Mouse (Mus musculus) hindbrain, embryonic 13.5 days (tissue): ENCODE measurements at regions not wholly inside any gene's neighbourhood (a gene's known extent, or its start where the extent isn't known, plus 50 kb on each side); places are given as distances from the start of the nearest gene placed in this dataset.

ENCODE experiments used
- ATAC-seq: fragments of 200-750 bp; cut with Nextera tagmentation; 2 replicates; pipeline ENCODE4 v1.8.0; 2017; ENCODE audit warnings: moderate TSS enrichment; ENCODE audit not compliant: low FRiP score
- H3K27ac ChIP-seq: fragments of 300-500 bp; sonication (generic); 2 replicates; pipeline ENCODE4 v1.5.1; 2015; ENCODE audit warnings: inconsistent platforms, mild to moderate bottlenecking, moderate library complexity
- H3K27me3 ChIP-seq: fragments of 300-500 bp; sonication (generic); 2 replicates; pipeline ENCODE4 v1.6.1; 2015; ENCODE audit warnings: mild to moderate bottlenecking, inconsistent platforms
- H3K36me3 ChIP-seq: fragments of 300-500 bp; sonication (generic); 2 replicates; pipeline ENCODE4 v1.6.1; 2015; ENCODE audit warnings: mild to moderate bottlenecking, inconsistent platforms
- H3K4me1 ChIP-seq: fragments of 300-500 bp; sonication (generic); replicated peaks from 2 replicates; pipeline ENCODE4 v1.6.1; 2015; ENCODE audit warnings: inconsistent platforms
- H3K4me2 ChIP-seq: fragments of 300-500 bp; sonication (generic); 2 replicates; pipeline ENCODE4 v1.6.1; 2015; ENCODE audit warnings: inconsistent platforms, mild to moderate bottlenecking, moderate library complexity
- H3K4me3 ChIP-seq: fragments of 300-500 bp; sonication (generic); 2 replicates; pipeline ENCODE4 v1.5.1; 2015; ENCODE audit warnings: mild to moderate bottlenecking, inconsistent platforms
- H3K9ac ChIP-seq: fragments of 300-500 bp; sonication (generic); 2 replicates; pipeline ENCODE4 v1.6.1; 2015; ENCODE audit warnings: mild to moderate bottlenecking, inconsistent platforms
- H3K9me3 ChIP-seq: fragments of 300-500 bp; sonication (generic); 2 replicates; pipeline ENCODE4 v1.6.1; 2016; ENCODE audit warnings: inconsistent platforms
- WGBS: fragments of 180-500 bp; shearing (Covaris S2); methylation state at CpG from one replicate; pipeline ENCODE4 v1.1.7; 2015; 5-methylcytosine and 5-hydroxymethylcytosine counted together

- ATAC-seq = 0 out of 2 replicates have a peak, but pooled peaks have one; percentile 52
- WGBS = 64% methylated on average over 1 of the region's 1 CpGs
- Histone ChIP-seq H3K9ac (no peak overlapping the region), H3K4me1 (peaks cover 13% of the 10 kb centered on the region; the same call in 1 of the 2 replicates), H3K36me3 (no peaks in the 10 kb centered on the region), H3K4me3 (no peak overlapping the region), H3K27me3 (no peaks in the 10 kb centered on the region), H3K27ac (peak overlapping the region; percentile 40), H3K9me3 (no peaks in the 10 kb centered on the region), H3K4me2 (no peak overlapping the region)
Measured at GRCm38 (mm10) chr14:86350526-86350925, 790.5 kb downstream of the Diaph3 start.

- Histone ChIP-seq H3K4me1 (no peaks in the 10 kb centered on the region), H3K4me3 (no peak overlapping the region), H3K27me3 (no peaks in the 10 kb centered on the region), H3K36me3 (no peaks in the 10 kb centered on the region), H3K4me2 (no peak overlapping the region), H3K9ac (no peak overlapping the region), H3K9me3 (no peaks in the 10 kb centered on the region), H3K27ac (no peak overlapping the region)
- no peak for ATAC-seq
- 79% methylated on average over 6 of the region's 6 CpGs for WGBS
Measured at GRCm38 (mm10) chr14:86339007-86339406, 802.0 kb downstream of the Diaph3 start.

- Histone ChIP-seq H3K4me1 (no peaks in the 10 kb centered on the region), H3K36me3 (no peaks in the 10 kb centered on the region), H3K9ac (no peak overlapping the region), H3K9me3 (no peaks in the 10 kb centered on the region), H3K27ac (no peak overlapping the region), H3K27me3 (no peaks in the 10 kb centered on the region), H3K4me2 (no peak overlapping the region), H3K4me3 (no peak overlapping the region)
- 76% methylated on average over 5 of the region's 5 CpGs for WGBS
- no peak for ATAC-seq
Measured at GRCm38 (mm10) chr14:86337052-86337451, 804.0 kb downstream of the Diaph3 start.

DNA sequence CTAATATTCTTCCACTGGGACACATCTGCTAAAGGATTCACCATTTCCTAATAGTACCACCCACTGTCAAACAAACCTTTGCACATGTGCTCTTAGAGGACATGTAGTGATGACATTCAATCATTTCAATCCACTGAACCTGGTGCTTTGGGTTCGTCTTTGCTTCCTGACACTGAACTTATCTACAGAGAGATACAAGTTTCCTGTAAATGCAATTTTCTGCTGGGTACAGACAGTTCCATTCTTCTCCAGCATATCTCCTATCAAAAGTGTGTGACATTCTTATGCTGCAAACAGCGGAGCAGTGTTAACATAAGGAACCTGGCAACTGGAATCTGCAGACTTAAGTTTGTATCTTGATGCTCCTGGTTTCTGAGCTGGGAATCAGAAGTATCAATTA is 805.8 kb downstream of the Diaph3 start:
- Histone ChIP-seq H3K4me3 (no peak overlapping the region), H3K27me3 (no peaks in the 10 kb centered on the region), H3K36me3 (no peaks in the 10 kb centered on the region), H3K9ac (no peak overlapping the region), H3K9me3 (no peaks in the 10 kb centered on the region), H3K27ac (no peak overlapping the region), H3K4me2 (no peak overlapping the region), H3K4me1 (no peaks in the 10 kb centered on the region)
- ATAC-seq = no peak
- 89% methylated on average over 2 of the region's 2 CpGs for WGBS

DNA sequence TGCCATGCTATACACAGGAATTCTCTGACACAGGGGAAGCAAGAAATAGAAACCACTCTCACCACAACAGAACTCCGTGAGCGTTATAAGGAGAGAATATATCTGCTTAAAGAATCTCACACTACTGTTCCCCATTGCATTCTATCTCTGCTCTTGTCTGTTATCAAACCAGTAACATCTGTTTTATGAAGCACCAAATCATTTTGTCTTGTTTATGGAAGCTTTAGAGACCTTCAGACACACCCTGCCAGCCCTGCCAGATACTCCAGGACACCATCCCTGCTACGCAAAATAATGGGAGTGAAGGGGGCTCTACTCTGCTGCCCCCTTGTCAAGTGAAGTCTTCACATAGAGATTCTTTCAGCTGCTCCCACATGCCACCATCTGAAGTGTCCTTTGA is 811.9 kb downstream of the Diaph3 start:
- Histone ChIP-seq H3K4me3 (no peak overlapping the region), H3K9ac (no peak overlapping the region), H3K4me1 (peaks cover 5% of the 10 kb centered on the region; the same call in 1 of the 2 replicates), H3K27me3 (no peaks in the 10 kb centered on the region), H3K36me3 (no peaks in the 10 kb centered on the region), H3K4me2 (no peak overlapping the region), H3K27ac (no peak overlapping the region), H3K9me3 (no peaks in the 10 kb centered on the region)
- ATAC-seq = no peak
- 79% methylated on average over 3 of the region's 3 CpGs for WGBS

DNA sequence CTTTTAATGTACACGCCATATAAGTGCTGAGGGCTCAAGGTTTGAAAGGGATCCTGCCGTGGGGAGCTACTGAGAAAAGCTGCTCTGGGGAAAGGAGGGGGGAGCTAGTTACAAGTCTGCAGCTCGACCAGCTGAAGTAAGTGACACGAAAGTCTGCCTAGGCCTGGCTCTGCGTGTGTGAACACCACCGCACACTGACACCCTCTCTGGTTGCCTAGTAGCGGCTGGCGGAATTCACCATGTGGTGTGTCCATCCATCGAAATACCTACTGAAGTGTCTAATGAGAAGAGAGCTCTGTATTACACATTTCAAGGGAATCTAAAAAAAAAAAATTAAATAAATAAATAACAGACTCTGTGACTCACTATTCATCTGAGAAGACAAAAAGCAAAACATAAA is 813.4 kb downstream of the Diaph3 start:
- Histone ChIP-seq H3K4me3 (no peak overlapping the region), H3K9me3 (no peaks in the 10 kb centered on the region), H3K4me1 (peaks cover 5% of the 10 kb centered on the region; the same call in 1 of the 2 replicates), H3K36me3 (no peaks in the 10 kb centered on the region), H3K27ac (no peak overlapping the region), H3K9ac (no peak overlapping the region), H3K27me3 (no peaks in the 10 kb centered on the region), H3K4me2 (no peak overlapping the region)
- WGBS = 37% methylated on average over 9 of the region's 9 CpGs
- ATAC-seq = peak; percentile 68; the same call in 1 of the 2 replicates

- no peak overlapping the region for H3K27ac ChIP-seq
- WGBS = 75% methylated on average over 7 of the region's 7 CpGs
- ATAC-seq = no peak
- no peaks in the 10 kb centered on the region for H3K27me3 ChIP-seq
- 0 out of 2 replicates have a peak, but pooled peaks cover 3% of the 10 kb centered on the region for H3K4me1 ChIP-seq
- H3K9me3 ChIP-seq = no peaks in the 10 kb centered on the region
- no peaks in the 10 kb centered on the region for H3K36me3 ChIP-seq
- no peak overlapping the region for H3K4me3 ChIP-seq
- H3K4me2 ChIP-seq = no peak overlapping the region
- no peak overlapping the region for H3K9ac ChIP-seq
Measured at GRCm38 (mm10) chr14:86322365-86322764, 818.7 kb downstream of the Diaph3 start.

GRCm38 (mm10) chr14:86315974-86316373 is 825.1 kb downstream of the Diaph3 start:
- Histone ChIP-seq H3K36me3 (no peaks in the 10 kb centered on the region), H3K4me2 (no peak overlapping the region), H3K4me1 (no peaks in the 10 kb centered on the region), H3K9me3 (no peaks in the 10 kb centered on the region), H3K4me3 (no peak overlapping the region), H3K27ac (no peak overlapping the region), H3K9ac (no peak overlapping the region), H3K27me3 (no peaks in the 10 kb centered on the region)
- WGBS = 88% methylated on average over 6 of the region's 6 CpGs
- ATAC-seq = no peak

- 78% methylated on average over 7 of the region's 7 CpGs for WGBS
- ATAC-seq = no peak
- H3K27ac ChIP-seq = no peak overlapping the region
Measured at GRCm38 (mm10) chr14:86308949-86309543, 832.0 kb downstream of the Diaph3 start.

GRCm38 (mm10) chr14:86307806-86308205 is 833.2 kb downstream of the Diaph3 start:
- Histone ChIP-seq H3K4me1 (0 out of 2 replicates have a peak, but pooled peaks cover 2% of the 10 kb centered on the region), H3K36me3 (no peaks in the 10 kb centered on the region), H3K27ac (no peak overlapping the region), H3K27me3 (no peaks in the 10 kb centered on the region), H3K4me2 (no peak overlapping the region), H3K4me3 (no peak overlapping the region), H3K9ac (no peak overlapping the region), H3K9me3 (no peaks in the 10 kb centered on the region)
- WGBS = 41% methylated on average over 2 of the region's 2 CpGs
- 0 out of 2 replicates have a peak, but pooled peaks have one; percentile 32 for ATAC-seq

More at GRCm38 (mm10) chr14:86308949-86309543, 832.0 kb downstream of the Diaph3 start:
- H3K9ac ChIP-seq = no peak overlapping the region
- no peaks in the 10 kb centered on the region for H3K27me3 ChIP-seq
- H3K9me3 ChIP-seq = no peaks in the 10 kb centered on the region
- no peak overlapping the region for H3K4me2 ChIP-seq
- H3K36me3 ChIP-seq = no peaks in the 10 kb centered on the region
- no peak overlapping the region for H3K4me3 ChIP-seq
- 0 out of 2 replicates have a peak, but pooled peaks cover 2% of the 10 kb centered on the region for H3K4me1 ChIP-seq

- ATAC-seq = no peak
- no peak overlapping the region for H3K4me2 ChIP-seq
- H3K4me3 ChIP-seq = no peak overlapping the region
- no peaks in the 10 kb centered on the region for H3K36me3 ChIP-seq
- no peak overlapping the region for H3K9ac ChIP-seq
- WGBS = 91% methylated on average over 5 of the region's 5 CpGs
- no peaks in the 10 kb centered on the region for H3K9me3 ChIP-seq
- no peaks in the 10 kb centered on the region for H3K27me3 ChIP-seq
- H3K4me1 ChIP-seq = no peaks in the 10 kb centered on the region; the same call in 1 of the 2 replicates
- no peak overlapping the region for H3K27ac ChIP-seq
Measured at GRCm38 (mm10) chr14:86301666-86302065, 839.4 kb downstream of the Diaph3 start.

DNA sequence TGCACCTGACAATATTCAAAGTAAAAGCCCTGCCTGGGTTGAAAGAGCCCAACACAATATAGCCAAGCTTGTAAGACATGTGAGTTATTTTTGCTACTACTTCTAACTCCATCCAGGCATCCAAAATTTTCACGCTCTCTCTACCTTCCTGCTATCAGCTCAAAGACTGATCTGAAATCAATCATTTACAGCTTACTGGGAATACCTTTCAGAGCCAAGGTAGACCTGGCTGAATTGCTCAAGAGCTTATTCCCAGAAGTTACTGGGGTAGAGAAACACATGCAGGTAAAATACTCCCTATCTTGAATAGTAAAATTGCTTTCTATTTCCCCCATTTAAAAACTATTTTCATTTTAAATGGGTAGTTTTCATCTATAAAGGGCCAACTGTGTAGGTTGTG is 840.2 kb downstream of the Diaph3 start:
- WGBS = 87% methylated on average over 1 of the region's 1 CpGs
- no peak for ATAC-seq
- H3K27ac ChIP-seq = no peak overlapping the region

DNA sequence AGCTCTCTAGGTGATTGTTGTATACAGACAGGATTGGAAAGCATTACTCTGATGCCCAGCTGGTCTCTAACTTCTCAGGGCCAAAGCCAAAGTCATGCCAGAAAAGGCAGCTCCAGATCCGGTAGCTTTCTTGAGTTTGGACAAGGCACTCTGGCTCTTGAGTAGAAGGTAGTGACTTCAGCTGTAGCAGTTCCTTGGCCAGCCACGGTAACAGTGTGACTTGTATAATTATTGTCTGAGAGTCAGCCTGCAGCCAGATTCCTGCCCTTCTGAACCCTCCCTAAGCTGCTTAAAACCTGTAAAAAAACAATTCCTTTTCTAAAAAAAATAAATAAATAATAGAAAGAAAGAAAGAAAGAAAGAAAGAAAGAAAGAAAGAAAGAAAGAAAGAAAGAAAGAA is 843.0 kb downstream of the Diaph3 start:
- Histone ChIP-seq H3K9me3 (no peaks in the 10 kb centered on the region), H3K9ac (no peak overlapping the region), H3K36me3 (no peaks in the 10 kb centered on the region), H3K4me3 (no peak overlapping the region), H3K27ac (no peak overlapping the region), H3K4me2 (no peak overlapping the region), H3K27me3 (no peaks in the 10 kb centered on the region), H3K4me1 (no peaks in the 10 kb centered on the region; the same call in 1 of the 2 replicates)
- WGBS = 57% methylated on average over 2 of the region's 2 CpGs
- no peak for ATAC-seq

More for the DNA sequence above, 840.2 kb downstream of the Diaph3 start:
- no peaks in the 10 kb centered on the region for H3K36me3 ChIP-seq
- no peaks in the 10 kb centered on the region; the same call in 1 of the 2 replicates for H3K4me1 ChIP-seq
- H3K9me3 ChIP-seq = no peaks in the 10 kb centered on the region
- H3K9ac ChIP-seq = no peak overlapping the region
- no peak overlapping the region for H3K4me2 ChIP-seq
- H3K4me3 ChIP-seq = no peak overlapping the region
- no peaks in the 10 kb centered on the region for H3K27me3 ChIP-seq
